Mouse (Mus musculus): ENCODE measurements around the gene Ctnnd1.
"Not testable (repeated sequence)": the region's sequence is repeated elsewhere in the genome, so short reads cannot be mapped to it uniquely, and the experiment has no call there.

Ctnnd1 gene

DNA sequence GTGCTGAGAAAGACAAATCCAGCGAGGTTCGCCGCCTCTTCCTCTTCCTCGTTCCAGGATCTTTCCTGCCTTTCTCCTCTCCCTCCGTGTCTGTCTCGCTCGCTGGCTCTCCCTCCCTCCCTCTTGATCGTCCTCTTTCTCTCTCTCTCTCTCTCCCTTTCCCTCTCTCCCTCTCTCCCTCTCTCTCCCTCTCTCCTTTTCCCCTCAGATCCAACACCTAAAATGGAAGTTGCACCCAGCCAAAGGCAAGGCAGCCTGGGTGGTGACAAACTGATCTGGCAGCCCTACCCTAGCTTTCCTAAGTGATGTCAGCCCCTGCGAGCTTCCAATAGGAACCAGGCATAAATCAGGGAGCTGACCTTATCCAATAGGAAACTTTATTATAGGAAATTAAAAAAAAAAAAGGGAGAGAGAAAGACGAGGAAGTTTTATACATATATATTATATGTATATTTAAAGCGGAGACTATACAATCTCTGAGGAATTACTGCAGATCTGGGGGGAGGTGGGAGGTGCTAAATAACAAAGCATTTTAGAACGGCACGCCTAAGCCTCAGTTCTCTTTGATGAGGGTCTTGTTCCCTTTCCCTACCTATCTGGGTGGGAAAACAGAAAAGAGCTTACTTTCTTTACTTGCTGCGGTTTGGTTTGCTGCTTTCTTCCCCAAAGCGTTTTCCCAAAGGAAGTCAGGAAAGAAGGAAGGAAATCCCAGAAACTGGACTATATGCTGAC is at the start of gene Ctnnd1:
Gene Ctnnd1, minus strand, starts transcription at position 302 of the 732 bp plus-strand sequence.
- peak; percentile 84 to 89 for DNase-seq

DNA sequence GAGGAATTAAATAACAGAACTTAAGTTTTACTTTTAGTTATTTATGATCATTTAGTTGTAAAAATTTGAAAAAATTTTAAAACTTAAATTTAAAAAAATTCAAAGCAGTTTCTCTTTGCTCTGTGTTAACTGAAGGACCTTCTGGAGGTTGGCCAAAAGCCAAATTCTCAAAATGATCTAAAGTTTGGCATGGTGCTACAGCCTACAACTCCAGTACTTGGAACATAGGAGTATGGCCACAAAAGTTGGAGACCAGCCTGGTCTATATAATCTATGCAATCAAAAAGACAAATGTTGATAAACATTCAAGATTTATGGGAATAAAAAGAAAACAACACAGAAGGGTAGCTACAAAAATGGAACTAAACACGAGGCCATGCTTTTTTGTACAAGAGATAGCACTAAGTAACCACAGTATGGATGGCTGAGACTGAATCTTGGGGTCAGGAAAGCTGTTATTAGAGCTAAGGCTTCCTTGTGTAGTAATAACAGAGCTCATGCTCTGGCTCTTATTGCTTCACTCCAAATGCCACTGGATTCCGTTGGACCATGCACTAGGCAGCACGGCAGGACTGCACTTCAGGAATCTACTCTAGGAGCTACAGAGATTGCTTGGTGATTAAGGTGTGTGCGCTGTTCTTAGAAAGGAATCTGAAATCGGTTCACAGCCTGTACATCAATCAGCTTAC is 44.6 kb upstream of the Ctnnd1 start:
- DNase-seq = no peak

DNA sequence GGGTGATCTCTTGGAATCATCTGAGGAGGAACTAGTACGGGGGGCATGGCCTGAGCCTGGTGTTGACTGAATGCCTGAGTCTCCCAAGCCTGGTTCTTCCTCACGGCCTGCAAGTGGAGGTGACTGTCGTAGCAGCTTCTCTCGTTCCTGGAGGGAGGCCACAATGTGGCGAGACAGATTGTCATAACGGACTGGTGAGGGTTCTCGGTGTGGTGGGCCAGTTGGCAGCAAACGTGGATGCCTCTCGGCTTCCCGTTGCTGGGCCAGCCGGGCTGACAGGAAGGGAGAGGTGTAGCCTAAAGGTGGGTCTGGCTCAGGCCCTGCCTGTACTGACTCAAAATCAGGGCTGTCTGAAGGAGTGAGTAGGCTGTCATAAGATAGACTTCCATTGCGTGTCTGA is 39.5 kb upstream of the Ctnnd1 start:
- DNase-seq = peak; percentile 32 to 36

DNA sequence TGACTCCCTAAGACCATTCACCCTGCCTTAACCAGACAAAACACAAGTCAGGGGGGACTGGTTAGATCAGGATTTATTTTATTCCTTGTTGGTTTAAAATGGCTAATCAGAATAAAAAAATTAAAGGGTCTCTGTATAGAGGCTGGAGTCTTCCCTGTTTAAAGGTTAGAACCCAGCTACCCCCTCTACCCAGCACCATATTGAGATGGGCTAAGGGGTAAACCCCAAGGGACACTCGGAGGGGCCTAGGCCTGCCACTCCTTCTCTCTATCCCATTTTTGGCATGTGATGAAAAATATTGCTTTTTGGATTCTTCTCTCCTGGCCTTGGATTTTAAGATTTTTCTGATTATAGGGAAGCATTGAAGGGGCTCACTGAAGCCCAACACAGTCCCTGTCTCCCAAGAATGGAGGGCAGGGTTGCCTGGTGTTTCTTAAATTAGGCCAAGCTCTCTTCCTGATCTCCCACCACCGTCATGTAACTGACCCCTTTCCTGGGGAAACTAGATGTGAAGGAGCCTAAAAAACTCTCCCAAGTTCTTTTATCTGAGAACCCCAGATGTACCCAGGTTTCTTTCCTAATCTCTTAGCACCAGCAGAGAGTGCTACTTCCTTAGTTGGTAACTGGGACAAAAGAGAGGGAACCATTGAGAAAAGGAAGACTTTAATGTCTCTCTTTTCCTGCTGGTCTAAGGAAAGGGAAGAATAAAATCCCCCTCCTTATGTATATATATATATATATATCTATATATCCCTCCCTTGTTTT is 37.7 kb upstream of the Ctnnd1 start:
- DNase-seq = no peak

DNA sequence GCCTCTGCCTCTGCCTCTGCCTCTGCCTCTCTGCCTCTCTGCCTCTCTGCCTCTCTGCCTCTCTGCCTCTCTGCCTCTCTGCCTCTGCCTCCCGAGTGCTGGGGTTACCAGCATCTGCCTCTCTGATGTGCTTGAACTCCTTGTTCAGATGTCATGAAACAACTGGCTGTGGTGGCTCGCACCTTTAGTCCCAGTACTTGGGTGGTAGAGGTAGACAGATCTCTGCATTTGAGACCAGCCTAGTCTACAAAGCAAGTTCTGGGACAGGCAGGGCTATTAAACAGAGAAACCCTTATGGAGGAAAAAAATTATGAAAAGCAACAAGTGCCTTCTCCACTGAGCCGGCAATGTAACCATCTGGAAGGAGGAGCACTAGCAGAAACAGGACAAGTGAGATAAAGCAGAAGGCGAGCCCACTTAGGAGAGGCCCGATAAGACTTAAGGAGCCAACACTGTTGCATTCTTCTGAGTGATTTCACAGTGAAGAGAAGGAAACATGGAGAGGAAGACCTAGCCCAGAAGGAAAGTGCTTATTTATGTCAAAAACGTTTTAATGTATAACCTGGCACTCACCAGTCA is 32.1 kb upstream of the Ctnnd1 start:
- no peak for DNase-seq

DNA sequence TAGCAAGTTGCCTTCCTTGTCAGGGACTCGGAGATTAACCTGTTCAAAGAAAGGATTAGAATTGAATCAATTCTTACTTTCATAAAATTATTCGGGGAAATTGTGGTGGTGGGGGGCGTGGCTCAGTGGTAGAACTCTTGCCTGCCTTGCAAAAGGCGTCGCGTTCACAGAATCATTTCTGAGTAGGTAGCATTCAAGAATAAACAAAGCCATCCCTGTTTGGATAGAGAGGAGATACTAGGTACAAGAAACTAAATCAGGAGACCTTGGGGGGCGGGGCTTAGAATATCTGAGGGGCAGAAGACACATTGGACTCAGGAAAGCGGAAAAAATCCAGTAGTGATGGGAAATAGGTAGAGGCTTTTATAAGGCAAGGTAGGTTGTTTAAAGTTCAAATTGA is 28.5 kb upstream of the Ctnnd1 start, which contains the start of gene Tmx2:
Gene Tmx2, minus strand, starts transcription at position 125 of the 400 bp plus-strand sequence.
- no peak for DNase-seq

DNA sequence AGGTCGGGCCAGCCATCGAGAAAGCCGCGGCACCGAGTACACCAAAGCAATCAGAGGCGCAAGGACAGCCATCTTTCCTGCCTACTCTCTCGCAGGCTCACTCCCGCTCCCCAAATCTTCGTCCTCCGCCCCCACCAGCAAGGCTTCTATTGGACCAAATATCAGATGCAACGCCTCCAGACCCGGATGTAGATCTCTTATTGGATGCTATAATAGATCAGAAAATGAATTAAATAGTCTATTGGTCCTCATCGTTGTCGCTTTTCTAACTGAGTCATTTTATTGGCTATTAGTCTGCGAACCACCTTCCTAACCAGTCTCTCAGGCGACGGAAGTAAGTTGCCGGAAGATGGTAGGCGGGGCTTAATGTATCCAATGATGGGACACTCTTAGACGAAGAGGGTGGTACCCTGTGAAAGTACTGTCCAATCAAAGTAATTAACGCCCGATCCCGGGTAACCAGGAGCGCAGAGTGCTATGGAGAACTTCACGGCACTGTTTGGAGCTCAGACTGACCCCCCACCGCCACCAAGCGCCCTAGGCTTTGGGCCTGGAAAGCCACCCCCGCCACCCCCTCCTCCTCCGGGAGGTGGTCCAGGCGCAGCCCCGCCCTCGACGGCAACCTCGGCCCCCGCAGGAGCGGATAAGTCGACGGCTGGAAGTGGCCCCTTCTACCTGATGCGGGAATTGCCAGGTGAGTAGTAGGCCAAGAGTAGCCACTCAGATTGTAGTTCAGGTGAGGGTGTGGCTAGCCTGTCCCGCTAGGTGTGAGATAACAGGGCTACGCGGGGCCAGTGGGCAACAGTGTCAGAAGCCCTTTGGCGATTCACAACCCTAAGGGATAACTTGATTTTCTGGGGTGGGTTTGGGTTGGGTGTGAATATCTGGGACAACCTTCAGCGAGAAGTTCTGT is 27.7 kb upstream of the Ctnnd1 start, which contains the start of the genes Gm28635 and Med19:
Gene Gm28635, minus strand, starts transcription at position 74 of the 913 bp plus-strand sequence.
Gene Med19, plus strand, starts transcription at position 435 of the 913 bp plus-strand sequence.
- DNase-seq = peak; percentile 89 to 98

DNA sequence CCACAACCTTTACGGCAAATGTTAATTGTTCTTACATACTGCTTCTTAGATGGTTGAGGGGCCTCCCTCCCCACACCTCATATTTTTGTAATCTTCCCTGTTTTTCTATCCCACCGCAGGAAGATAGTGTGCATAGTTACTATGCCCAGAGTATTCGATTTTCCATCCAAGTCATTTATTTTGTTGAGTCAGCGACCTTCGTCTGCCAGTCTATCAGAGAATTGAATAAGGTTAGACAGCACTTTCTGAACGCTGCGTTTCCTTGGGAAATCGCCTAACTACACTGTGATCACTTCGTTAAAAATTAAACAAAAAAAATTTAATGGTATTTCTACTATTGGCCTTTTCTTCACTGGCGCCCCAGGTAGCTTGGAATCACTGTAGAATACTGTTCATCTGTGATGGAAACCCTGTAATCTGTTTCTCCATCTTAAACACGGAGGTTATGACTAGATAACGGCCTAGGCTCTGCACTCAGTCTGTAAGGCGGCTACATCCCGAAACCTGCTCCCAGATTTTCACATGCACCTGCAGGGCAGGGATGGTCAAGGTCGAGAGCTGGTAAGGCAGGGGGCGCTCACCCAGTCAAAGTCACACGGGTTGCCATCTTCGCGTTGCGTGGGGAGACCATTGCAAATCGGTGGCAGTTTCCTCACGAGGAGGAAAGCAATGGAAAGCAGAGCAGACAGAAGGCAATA is 26.9 kb upstream of the Ctnnd1 start:
- DNase-seq = no peak

DNA sequence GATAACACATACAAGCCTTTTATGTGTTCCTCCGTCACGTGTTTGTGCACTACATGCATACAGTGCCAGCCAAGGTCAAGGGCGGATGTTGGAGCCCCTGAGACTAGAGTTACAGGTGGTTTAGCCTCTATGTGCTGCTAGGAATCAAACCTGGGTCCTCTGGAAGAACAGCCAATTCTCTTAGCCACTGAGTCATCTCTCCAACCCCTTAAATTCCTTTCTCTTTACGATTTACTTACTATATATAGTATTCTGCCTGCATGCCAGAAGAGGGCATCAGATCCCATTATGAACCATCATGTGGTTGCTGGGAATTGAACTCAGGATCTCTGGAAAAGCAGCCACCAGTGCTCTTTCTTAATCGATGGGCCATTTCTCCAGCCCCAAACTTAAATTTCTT is 21.0 kb upstream of the Ctnnd1 start:
- not testable (repeated sequence) for DNase-seq

DNA sequence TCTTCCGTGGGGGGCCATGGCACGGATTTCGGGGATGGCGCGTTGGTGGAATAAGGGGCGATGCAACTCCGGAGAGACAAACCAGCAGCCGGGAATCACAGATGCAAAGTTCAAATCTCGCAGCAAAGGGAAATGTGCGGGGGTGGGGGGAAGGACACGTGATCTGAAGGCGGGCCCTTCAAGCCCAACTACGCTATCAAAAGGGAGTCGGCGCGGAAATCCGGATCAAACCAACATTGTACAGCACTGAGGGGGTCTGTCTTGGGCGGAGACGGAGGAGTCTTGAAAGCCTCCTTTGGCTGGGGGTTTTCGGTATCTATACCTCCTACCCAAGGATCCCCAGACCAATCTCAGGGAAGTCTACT is 20.0 kb upstream of the Ctnnd1 start, which contains the start of gene Selenoh:
Gene Selenoh, minus strand, starts transcription at position 202 of the 365 bp plus-strand sequence.
- DNase-seq = peak; percentile 77 to 83

DNA sequence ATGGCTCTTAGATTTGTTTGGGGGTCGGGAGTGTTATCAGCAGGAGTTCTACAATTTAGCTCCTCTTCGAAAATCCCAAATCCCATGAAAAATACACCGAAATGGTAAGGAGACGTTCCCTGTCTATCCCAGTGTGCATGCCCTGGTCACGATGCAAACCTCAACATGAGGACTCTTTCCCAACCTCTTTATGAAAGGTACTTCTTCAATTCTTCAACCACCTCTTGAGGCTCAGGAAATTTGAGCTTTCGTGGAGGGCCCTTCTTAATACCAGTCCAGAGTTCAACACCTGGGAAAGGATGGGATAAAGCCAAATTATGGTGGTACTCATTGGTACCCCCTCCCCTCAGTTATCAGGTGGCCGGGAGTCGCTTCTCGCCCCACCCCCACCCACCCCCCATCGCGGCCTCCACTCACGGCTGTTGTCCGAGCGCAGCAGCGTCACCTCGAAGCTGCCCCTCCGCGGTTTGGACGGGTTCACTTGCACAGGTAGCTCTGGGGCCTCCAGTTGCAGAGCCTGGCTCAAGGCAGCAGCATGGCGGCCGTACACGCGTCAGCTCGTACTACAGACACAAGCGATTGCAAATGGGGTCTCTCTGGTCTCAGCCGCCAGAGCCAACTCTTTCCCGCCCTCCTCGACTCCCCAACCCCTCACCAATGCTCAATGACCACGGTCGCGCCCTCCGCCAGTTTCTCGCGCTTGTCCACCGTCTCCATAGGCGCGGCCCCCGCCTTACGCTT is 19.4 kb upstream of the Ctnnd1 start:
- peak in 1 of 2 experiments; percentile 50 for DNase-seq

DNA sequence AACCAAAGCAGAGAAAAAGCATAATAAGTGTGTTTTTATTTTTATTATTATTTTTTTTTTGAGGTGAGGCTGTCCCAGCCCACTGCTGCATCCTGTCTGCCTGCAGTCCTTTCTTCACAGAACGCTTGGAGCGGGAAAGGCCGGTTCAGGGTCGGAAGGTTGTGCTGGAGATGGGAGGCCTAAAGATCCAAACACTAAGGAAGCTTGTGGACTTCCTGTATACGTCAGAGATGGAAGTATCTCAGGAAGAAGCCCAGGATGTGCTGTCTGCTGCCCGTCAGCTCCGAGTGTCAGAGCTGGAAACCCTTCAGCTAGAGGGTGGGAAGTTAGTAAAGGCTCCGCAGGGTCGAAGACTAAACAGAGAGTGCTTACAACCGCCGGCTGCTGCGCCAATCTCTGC is 15.5 kb upstream of the Ctnnd1 start:
- DNase-seq = no peak

DNA sequence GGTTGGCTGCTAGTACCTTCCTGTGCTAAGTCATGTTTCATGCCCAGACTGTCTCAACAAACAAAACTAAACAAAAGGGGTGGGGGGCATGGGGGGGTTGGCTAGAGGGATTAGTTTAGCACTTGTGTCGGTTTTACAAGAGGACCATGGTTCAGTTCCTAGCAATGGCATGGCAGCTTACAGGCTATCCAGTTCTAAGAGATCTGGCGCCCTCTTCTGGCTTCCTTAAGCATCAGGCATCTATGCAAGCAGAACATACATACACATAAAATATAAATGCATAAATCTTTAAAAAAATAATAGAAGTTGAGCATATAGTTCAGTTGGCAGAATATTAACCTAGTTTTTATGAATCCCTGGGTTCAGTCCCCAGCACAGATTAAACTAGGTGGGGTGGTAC is 12.3 kb upstream of the Ctnnd1 start:
- DNase-seq = peak; percentile 36 to 45

DNA sequence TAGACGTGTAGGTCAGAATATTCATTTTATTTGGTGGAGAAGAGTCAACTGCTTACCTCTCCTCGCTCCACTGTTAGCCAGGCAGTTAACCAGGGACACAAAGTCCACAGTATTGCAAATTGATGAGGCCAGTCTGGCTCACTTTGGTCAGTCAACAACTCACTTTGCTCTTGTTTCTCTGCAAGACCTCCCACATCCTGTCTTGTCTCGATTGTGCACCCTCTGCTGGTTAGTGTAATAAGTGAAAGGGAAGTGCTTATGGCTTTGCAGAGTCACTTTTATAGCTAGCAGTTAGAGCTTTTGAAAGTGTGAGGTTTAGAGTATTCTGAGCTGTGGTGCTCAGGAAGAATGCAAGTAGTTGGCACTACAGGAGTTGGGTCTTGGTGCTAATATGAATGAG is 9.7 kb upstream of the Ctnnd1 start:
- peak in 1 of 2 experiments; percentile 24 for DNase-seq

DNA sequence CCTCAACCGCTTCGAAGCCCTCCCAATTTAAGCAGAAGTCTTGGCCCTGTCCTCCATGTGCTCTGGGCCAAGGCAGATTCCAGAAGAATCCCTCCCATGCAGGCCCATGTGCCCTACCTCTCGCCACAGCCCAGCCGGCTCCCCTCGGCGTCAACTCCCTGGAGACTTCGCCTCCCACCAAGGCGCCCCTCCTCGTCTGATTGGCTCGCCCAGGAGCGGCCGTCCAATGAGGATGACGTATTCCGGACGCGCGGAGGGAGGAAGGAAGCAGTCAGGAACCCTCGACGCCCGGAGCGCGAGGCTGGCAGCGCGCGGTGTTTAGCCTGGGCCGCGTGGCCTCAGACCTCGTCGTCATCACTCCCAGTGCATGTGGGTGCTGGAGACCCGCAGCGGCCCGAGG is 8.2 kb upstream of the Ctnnd1 start, which contains the start of gene Btbd18:
Gene Btbd18, plus strand, starts transcription at position 274 of the 400 bp plus-strand sequence.
- no peak for DNase-seq

DNA sequence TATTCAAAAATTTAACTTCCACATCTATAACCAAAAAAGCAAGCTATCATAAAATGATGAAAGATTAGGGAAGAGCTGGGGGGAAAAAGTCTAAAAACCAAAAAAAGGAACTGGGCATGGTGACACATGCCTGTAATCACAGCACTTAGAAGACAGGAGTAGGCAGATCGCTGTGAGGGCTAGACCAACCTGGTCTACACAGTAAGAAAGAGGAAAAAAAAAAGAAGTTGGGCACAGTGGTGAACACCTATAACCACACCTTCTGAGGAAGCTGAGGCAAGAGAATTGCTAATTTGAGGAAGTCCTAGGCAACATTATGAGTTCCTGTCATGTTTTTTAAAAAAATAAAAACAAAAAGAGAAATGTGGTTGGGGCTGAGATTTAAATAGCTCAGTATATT is 5.3 kb upstream of the Ctnnd1 start:
- DNase-seq = no peak

DNA sequence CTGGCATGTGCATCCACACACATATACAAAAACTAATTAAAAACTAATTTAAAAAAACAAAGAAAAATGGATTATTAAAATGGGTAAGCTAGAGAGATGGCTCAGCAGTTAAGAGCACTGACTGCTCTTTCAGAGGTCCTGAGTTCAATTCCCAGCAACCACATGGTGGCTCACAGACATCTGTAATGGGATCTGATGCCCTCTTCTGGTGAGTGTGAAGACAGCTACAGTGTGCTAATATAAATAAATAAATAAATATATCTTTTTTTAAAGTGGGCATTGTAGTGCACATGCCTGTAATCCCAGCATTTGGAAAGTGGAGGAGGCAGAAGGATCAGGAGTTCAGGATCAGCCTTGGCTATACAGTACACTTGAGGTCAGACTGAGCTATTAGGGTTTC is 2.8 kb upstream of the Ctnnd1 start:
- no peak for DNase-seq

DNA sequence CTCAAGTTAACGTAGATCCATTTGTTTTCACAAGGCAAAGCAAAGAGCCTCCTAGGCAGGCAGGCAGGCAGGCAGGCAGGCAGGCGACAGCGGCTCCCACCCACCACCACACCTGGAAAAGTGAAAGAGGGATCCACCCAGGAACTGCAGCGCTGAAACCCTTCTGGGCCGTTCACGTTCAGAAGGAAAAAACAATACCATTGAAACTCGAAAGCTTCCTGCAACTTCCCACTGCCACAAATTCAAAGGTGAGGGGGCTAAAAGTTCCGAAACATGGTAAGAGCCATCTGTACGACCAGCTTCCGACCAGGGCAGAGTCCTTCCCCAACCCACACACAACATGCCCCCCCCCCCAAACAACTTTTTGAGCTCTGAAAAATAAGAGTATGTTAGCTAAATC is 891 bp downstream of the Ctnnd1 start:
- DNase-seq = peak in 1 of 2 experiments; percentile 33

DNA sequence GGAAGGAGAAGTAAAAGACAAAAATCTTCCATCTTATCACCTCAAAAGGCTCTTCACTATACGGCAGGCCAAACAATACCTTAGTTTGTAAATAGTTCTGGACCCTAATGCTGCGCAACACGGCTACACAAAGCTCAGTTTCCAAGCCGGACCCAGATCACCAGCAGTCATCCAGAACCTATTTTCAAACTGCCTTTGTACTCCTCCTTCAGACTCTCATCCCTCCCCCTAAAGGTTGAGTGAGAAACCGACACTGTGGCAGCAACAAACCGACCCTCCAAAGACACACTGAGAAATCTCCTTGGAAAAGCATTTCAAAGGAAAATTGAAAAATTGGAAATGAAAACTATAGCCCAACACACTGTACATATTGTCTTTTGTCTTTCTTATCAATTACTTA is 2.2 kb downstream of the Ctnnd1 start:
- peak in 1 of 2 experiments; percentile 20 for DNase-seq

DNA sequence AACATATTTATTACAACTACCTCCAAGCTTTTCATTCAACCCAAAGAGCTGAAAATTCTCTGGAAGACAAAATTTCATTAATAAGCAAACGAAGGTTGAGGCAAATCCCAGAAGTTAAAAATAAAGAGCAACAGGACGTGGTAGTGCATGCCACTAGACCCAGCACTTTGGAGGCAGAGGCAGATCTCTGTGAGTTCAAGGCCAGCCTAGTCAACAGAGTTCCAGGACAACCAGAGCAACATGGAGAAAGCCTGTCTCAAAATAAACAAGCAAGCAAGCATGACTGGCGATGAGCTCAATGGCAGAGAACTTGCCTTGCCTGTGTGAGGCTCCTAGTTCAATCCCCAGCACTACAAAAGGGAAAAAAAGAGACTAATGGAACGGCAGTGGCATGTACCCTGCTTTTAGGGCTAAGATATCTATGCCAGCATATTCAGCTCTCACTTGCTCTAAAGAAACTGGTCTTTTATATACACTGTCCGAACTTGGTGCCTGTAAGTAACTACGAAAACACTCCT is 3.5 kb downstream of the Ctnnd1 start:
- no peak for DNase-seq

Measured in cerebellum, adult 18-20 months (tissue).